Mouse (Mus musculus): ENCODE measurements around the gene Macrod2. TPM values are rescaled to one million over a fixed set of nuclear protein-coding genes. Genes with fewer than 3 reads are reported as not detected.

Gene Macrod2
- polyA plus RNA-seq, 1 experiment from 2014 or later = 25.7 TPM

- H3K9ac ChIP-seq (ENCODE audit: low read depth, low read length) = no peak overlapping the region
- 53% methylated on average over 8 of the region's 8 CpGs for WGBS
- H3K4me3 ChIP-seq (ENCODE audit: low read depth, low read length) = no peak overlapping the region
- no peaks in the 10 kb centered on the region for H3K4me1 ChIP-seq (replicated peaks; ENCODE audit: control insufficient read depth, insufficient read depth, low read length)
- H3K27me3 ChIP-seq (replicated peaks; ENCODE audit: control insufficient read depth, insufficient read depth, low read length) = no peaks in the 10 kb centered on the region
- no peak overlapping the region for H3K27ac ChIP-seq (ENCODE audit: low read depth, low read length)
- H3K4me2 ChIP-seq (replicated peaks; ENCODE audit: low read depth) = no peak overlapping the region
- H3K36me3 ChIP-seq (ENCODE audit: control insufficient read depth, insufficient read depth) = no peaks in the 10 kb centered on the region
- no peaks in the 10 kb centered on the region for H3K9me3 ChIP-seq (ENCODE audit: control insufficient read depth)
- no peak for TF ChIP-seq CTCF (IDR thresholded peaks at IDR 0.05; ENCODE audit: low read depth)
- no peak for ATAC-seq
Measured at GRCm38 (mm10) chr2:141416855-141417544, 1021.9 kb downstream of the Macrod2 start.

GRCm38 (mm10) chr2:141419806-141420205 is 1024.7 kb downstream of the Macrod2 start:
- ATAC-seq = no peak
- 30% methylated on average over 1 of the region's 1 CpGs for WGBS
- H3K9me3 ChIP-seq (ENCODE audit: control insufficient read depth) = no peaks in the 10 kb centered on the region
- no peak overlapping the region for H3K4me3 ChIP-seq (ENCODE audit: low read depth, low read length)
- no peak overlapping the region for H3K4me2 ChIP-seq (replicated peaks; ENCODE audit: low read depth)
- no peaks in the 10 kb centered on the region for H3K27me3 ChIP-seq (replicated peaks; ENCODE audit: control insufficient read depth, insufficient read depth, low read length)
- no peak for TF ChIP-seq CTCF (IDR thresholded peaks at IDR 0.05; ENCODE audit: low read depth)
- H3K27ac ChIP-seq (ENCODE audit: low read depth, low read length) = no peak overlapping the region
- H3K4me1 ChIP-seq (replicated peaks; ENCODE audit: control insufficient read depth, insufficient read depth, low read length) = no peaks in the 10 kb centered on the region
- H3K36me3 ChIP-seq (ENCODE audit: control insufficient read depth, insufficient read depth) = no peaks in the 10 kb centered on the region
- no peak overlapping the region for H3K9ac ChIP-seq (ENCODE audit: low read depth, low read length)

- 82% methylated on average over 5 of the region's 5 CpGs for WGBS
- Histone ChIP-seq H3K27ac (ENCODE audit: low read depth, low read length) (no peak overlapping the region), H3K4me1 (replicated peaks; ENCODE audit: control insufficient read depth, insufficient read depth, low read length) (no peaks in the 10 kb centered on the region)
Measured at GRCm38 (mm10) chr2:141434084-141434483, 1039.0 kb downstream of the Macrod2 start.

GRCm38 (mm10) chr2:141434731-141435570 is 1039.8 kb downstream of the Macrod2 start:
- no peak for ATAC-seq
- Histone ChIP-seq H3K36me3 (ENCODE audit: control insufficient read depth, insufficient read depth) (no peaks in the 10 kb centered on the region), H3K9ac (ENCODE audit: low read depth, low read length) (no peak overlapping the region), H3K4me1 (replicated peaks; ENCODE audit: control insufficient read depth, insufficient read depth, low read length) (no peaks in the 10 kb centered on the region), H3K4me3 (ENCODE audit: low read depth, low read length) (no peak overlapping the region), H3K27me3 (replicated peaks; ENCODE audit: control insufficient read depth, insufficient read depth, low read length) (no peaks in the 10 kb centered on the region), H3K9me3 (ENCODE audit: control insufficient read depth) (no peaks in the 10 kb centered on the region), H3K27ac (ENCODE audit: low read depth, low read length) (no peak overlapping the region), H3K4me2 (replicated peaks; ENCODE audit: low read depth) (peak overlapping the region; percentile 32; the same call in 1 of the 2 replicates)
- TF ChIP-seq CTCF (IDR thresholded peaks at IDR 0.05; ENCODE audit: low read depth) = no peak
- WGBS = 53% methylated on average over 16 of the region's 16 CpGs

More at GRCm38 (mm10) chr2:141434084-141434483, 1039.0 kb downstream of the Macrod2 start:
- Histone ChIP-seq H3K9me3 (ENCODE audit: control insufficient read depth) (no peaks in the 10 kb centered on the region), H3K36me3 (ENCODE audit: control insufficient read depth, insufficient read depth) (no peaks in the 10 kb centered on the region), H3K27me3 (replicated peaks; ENCODE audit: control insufficient read depth, insufficient read depth, low read length) (no peaks in the 10 kb centered on the region), H3K9ac (ENCODE audit: low read depth, low read length) (no peak overlapping the region), H3K4me3 (ENCODE audit: low read depth, low read length) (no peak overlapping the region), H3K4me2 (replicated peaks; ENCODE audit: low read depth) (no peak overlapping the region)
- no peak for ATAC-seq
- TF ChIP-seq CTCF (IDR thresholded peaks at IDR 0.05; ENCODE audit: low read depth) = no peak

- WGBS = 31% methylated on average over 2 of the region's 2 CpGs
- H3K27me3 ChIP-seq (replicated peaks; ENCODE audit: control insufficient read depth, insufficient read depth, low read length) = no peaks in the 10 kb centered on the region
- no peaks in the 10 kb centered on the region for H3K4me1 ChIP-seq (replicated peaks; ENCODE audit: control insufficient read depth, insufficient read depth, low read length)
- TF ChIP-seq CTCF (IDR thresholded peaks at IDR 0.05; ENCODE audit: low read depth) = no peak
- ATAC-seq = no peak
- no peak overlapping the region for H3K4me2 ChIP-seq (replicated peaks; ENCODE audit: low read depth)
- no peaks in the 10 kb centered on the region for H3K9me3 ChIP-seq (ENCODE audit: control insufficient read depth)
- H3K36me3 ChIP-seq (ENCODE audit: control insufficient read depth, insufficient read depth) = no peaks in the 10 kb centered on the region
- no peak overlapping the region for H3K9ac ChIP-seq (ENCODE audit: low read depth, low read length)
- no peak overlapping the region for H3K4me3 ChIP-seq (ENCODE audit: low read depth, low read length)
- no peak overlapping the region for H3K27ac ChIP-seq (ENCODE audit: low read depth, low read length)
Measured at GRCm38 (mm10) chr2:141441896-141442295, 1046.8 kb downstream of the Macrod2 start.

- no peak for ATAC-seq
- 48% methylated on average over 2 of the region's 2 CpGs for WGBS
- H3K27ac ChIP-seq (ENCODE audit: low read depth, low read length) = no peak overlapping the region
- no peak overlapping the region for H3K4me2 ChIP-seq (replicated peaks; ENCODE audit: low read depth)
- no peak overlapping the region for H3K9ac ChIP-seq (ENCODE audit: low read depth, low read length)
- H3K4me1 ChIP-seq (replicated peaks; ENCODE audit: control insufficient read depth, insufficient read depth, low read length) = no peaks in the 10 kb centered on the region
- no peak for TF ChIP-seq CTCF (IDR thresholded peaks at IDR 0.05; ENCODE audit: low read depth)
- H3K4me3 ChIP-seq (ENCODE audit: low read depth, low read length) = no peak overlapping the region
- H3K36me3 ChIP-seq (ENCODE audit: control insufficient read depth, insufficient read depth) = no peaks in the 10 kb centered on the region
- H3K27me3 ChIP-seq (replicated peaks; ENCODE audit: control insufficient read depth, insufficient read depth, low read length) = no peaks in the 10 kb centered on the region
- H3K9me3 ChIP-seq (ENCODE audit: control insufficient read depth) = no peaks in the 10 kb centered on the region
Measured at GRCm38 (mm10) chr2:141449078-141449680, 1054.1 kb downstream of the Macrod2 start.

Data from intestine, postnatal 0 days (tissue).